Mouse (Mus musculus): ENCODE results near the gene Kif18b. TPM values are rescaled to one million over a fixed set of nuclear protein-coding genes. Genes with fewer than 3 reads are reported as not detected.
A peak's percentile ranks its signal among the peaks of the same experiment; 100 is the strongest.

Kif18b gene
- polyA plus RNA-seq, 1 experiment, result 0.10 TPM

- H3K4me3 ChIP-seq (replicated peaks; ENCODE audit: insufficient read depth, low read depth, low read length), result no peak within 1 kb of the TSS
- TF ChIP-seq POLR2A (IDR thresholded peaks at IDR 0.05; ENCODE audit: borderline replicate concordance, insufficient read depth, low read length) (no peak), CTCF (IDR thresholded peaks at IDR 0.05; ENCODE audit: borderline replicate concordance, insufficient read depth, low read depth, low read length) (peak; percentile 95)
- H3K27ac ChIP-seq (ENCODE audit: insufficient read depth, low read length), result no peak within 1 kb of the TSS
- peak; percentile 77 to 87 for DNase-seq
- WGBS, result 10% methylated on average over 7 of the region's 7 CpGs
- H3K27me3 ChIP-seq (ENCODE audit: control insufficient read depth, insufficient read depth, low read length), result no peaks in the 10 kb centered on the region
- H3K4me1 ChIP-seq (ENCODE audit: control insufficient read depth, insufficient read depth, low read length), result peaks cover 12% of the 10 kb centered on the region; the same call in 1 of the 2 replicates
These were observed 24.2 kb downstream of the Kif18b start, which contains the start of gene Gfap for GRCm38 (mm10) chr11:102900763-102901162. Gene Gfap (minus strand): TSS chr11:102900912.

- Histone ChIP-seq H3K27ac (ENCODE audit: insufficient read depth, low read length) (peak overlapping the region; percentile 24; the same call in 1 of the 2 replicates), H3K4me3 (replicated peaks; ENCODE audit: insufficient read depth, low read depth, low read length) (no peak overlapping the region), H3K27me3 (ENCODE audit: control insufficient read depth, insufficient read depth, low read length) (no peaks in the 10 kb centered on the region), H3K4me1 (ENCODE audit: control insufficient read depth, insufficient read depth, low read length) (peaks cover 12% of the 10 kb centered on the region; the same call in 1 of the 2 replicates)
- 8% methylated on average over 9 of the region's 9 CpGs for WGBS
- DNase-seq, result peak; percentile 82 to 87
- TF ChIP-seq CTCF (IDR thresholded peaks at IDR 0.05; ENCODE audit: borderline replicate concordance, insufficient read depth, low read depth, low read length), result no peak
- TF ChIP-seq POLR2A (IDR thresholded peaks at IDR 0.05; ENCODE audit: borderline replicate concordance, insufficient read depth, low read length), result no peak
These were observed 26.5 kb downstream of the Kif18b start for GRCm38 (mm10) chr11:102898408-102898807.

- 57% methylated on average over 20 of the region's 20 CpGs for WGBS
- no peak for TF ChIP-seq POLR2A (IDR thresholded peaks at IDR 0.05; ENCODE audit: borderline replicate concordance, insufficient read depth, low read length)
These were observed 28.3 kb downstream of the Kif18b start for GRCm38 (mm10) chr11:102896641-102897040.

GRCm38 (mm10) chr11:102895779-102896178 is 29.1 kb downstream of the Kif18b start:
- Histone ChIP-seq H3K4me3 (replicated peaks; ENCODE audit: insufficient read depth, low read depth, low read length) (no peak overlapping the region), H3K4me1 (ENCODE audit: control insufficient read depth, insufficient read depth, low read length) (peaks cover 9% of the 10 kb centered on the region; the same call in 1 of the 2 replicates), H3K27ac (ENCODE audit: insufficient read depth, low read length) (no peak overlapping the region), H3K27me3 (ENCODE audit: control insufficient read depth, insufficient read depth, low read length) (no peaks in the 10 kb centered on the region)
- no peak for DNase-seq
- TF ChIP-seq CTCF (IDR thresholded peaks at IDR 0.05; ENCODE audit: borderline replicate concordance, insufficient read depth, low read depth, low read length), result no peak
- no peak for TF ChIP-seq POLR2A (IDR thresholded peaks at IDR 0.05; ENCODE audit: borderline replicate concordance, insufficient read depth, low read length)
- WGBS, result 92% methylated on average over 9 of the region's 9 CpGs

More at GRCm38 (mm10) chr11:102896641-102897040, 28.3 kb downstream of the Kif18b start:
- Histone ChIP-seq H3K27ac (ENCODE audit: insufficient read depth, low read length) (no peak overlapping the region), H3K4me3 (replicated peaks; ENCODE audit: insufficient read depth, low read depth, low read length) (no peak overlapping the region), H3K27me3 (ENCODE audit: control insufficient read depth, insufficient read depth, low read length) (no peaks in the 10 kb centered on the region), H3K4me1 (ENCODE audit: control insufficient read depth, insufficient read depth, low read length) (peaks cover 12% of the 10 kb centered on the region; the same call in 1 of the 2 replicates)
- DNase-seq, result no peak

GRCm38 (mm10) chr11:102894716-102895115 is 30.2 kb downstream of the Kif18b start:
- no peak for DNase-seq
- Histone ChIP-seq H3K4me3 (replicated peaks; ENCODE audit: insufficient read depth, low read depth, low read length) (no peak overlapping the region), H3K4me1 (ENCODE audit: control insufficient read depth, insufficient read depth, low read length) (peaks cover 9% of the 10 kb centered on the region; the same call in 1 of the 2 replicates), H3K27me3 (ENCODE audit: control insufficient read depth, insufficient read depth, low read length) (no peaks in the 10 kb centered on the region), H3K27ac (ENCODE audit: insufficient read depth, low read length) (no peak overlapping the region)
- TF ChIP-seq POLR2A (IDR thresholded peaks at IDR 0.05; ENCODE audit: borderline replicate concordance, insufficient read depth, low read length) (no peak), CTCF (IDR thresholded peaks at IDR 0.05; ENCODE audit: borderline replicate concordance, insufficient read depth, low read depth, low read length) (no peak)
- WGBS, result 93% methylated on average over 4 of the region's 4 CpGs

- H3K27ac ChIP-seq (ENCODE audit: insufficient read depth, low read length), result no peak overlapping the region
- peak; percentile 73 to 77 for DNase-seq
- TF ChIP-seq CTCF (IDR thresholded peaks at IDR 0.05; ENCODE audit: borderline replicate concordance, insufficient read depth, low read depth, low read length) (peak; percentile 77), POLR2A (IDR thresholded peaks at IDR 0.05; ENCODE audit: borderline replicate concordance, insufficient read depth, low read length) (no peak)
- peak overlapping the region; percentile 24 for H3K4me3 ChIP-seq (replicated peaks; ENCODE audit: insufficient read depth, low read depth, low read length)
- H3K4me1 ChIP-seq (ENCODE audit: control insufficient read depth, insufficient read depth, low read length), result peaks cover under 1% of the 10 kb centered on the region; the same call in 1 of the 2 replicates
- no peaks in the 10 kb centered on the region for H3K27me3 ChIP-seq (ENCODE audit: control insufficient read depth, insufficient read depth, low read length)
- WGBS, result 6% methylated on average over 43 of the region's 43 CpGs
These were observed 31.8 kb downstream of the Kif18b start for GRCm38 (mm10) chr11:102893015-102893651.

GRCm38 (mm10) chr11:102890096-102890495 is 34.8 kb downstream of the Kif18b start:
- Histone ChIP-seq H3K4me1 (ENCODE audit: control insufficient read depth, insufficient read depth, low read length) (no peaks in the 10 kb centered on the region), H3K27ac (ENCODE audit: insufficient read depth, low read length) (no peak overlapping the region), H3K27me3 (ENCODE audit: control insufficient read depth, insufficient read depth, low read length) (no peaks in the 10 kb centered on the region), H3K4me3 (replicated peaks; ENCODE audit: insufficient read depth, low read depth, low read length) (no peak overlapping the region)
- TF ChIP-seq POLR2A (IDR thresholded peaks at IDR 0.05; ENCODE audit: borderline replicate concordance, insufficient read depth, low read length) (no peak), CTCF (IDR thresholded peaks at IDR 0.05; ENCODE audit: borderline replicate concordance, insufficient read depth, low read depth, low read length) (no peak)
- WGBS, result 63% methylated on average over 5 of the region's 5 CpGs
- no peak for DNase-seq

- DNase-seq, result no peak
- no peaks in the 10 kb centered on the region for H3K27me3 ChIP-seq (ENCODE audit: control insufficient read depth, insufficient read depth, low read length)
- H3K4me3 ChIP-seq (replicated peaks; ENCODE audit: insufficient read depth, low read depth, low read length), result no peak overlapping the region
- no peaks in the 10 kb centered on the region for H3K4me1 ChIP-seq (ENCODE audit: control insufficient read depth, insufficient read depth, low read length)
- no peak overlapping the region for H3K27ac ChIP-seq (ENCODE audit: insufficient read depth, low read length)
- 46% methylated on average over 3 of the region's 3 CpGs for whole genome bisulfite sequencing
- TF ChIP-seq CTCF (IDR thresholded peaks at IDR 0.05; ENCODE audit: borderline replicate concordance, insufficient read depth, low read depth, low read length) (no peak), POLR2A (IDR thresholded peaks at IDR 0.05; ENCODE audit: borderline replicate concordance, insufficient read depth, low read length) (no peak)
These were observed 36.8 kb downstream of the Kif18b start for GRCm38 (mm10) chr11:102888135-102888534.
